Mouse (Mus musculus) embryonic facial prominence, embryonic 13.5 days (tissue): ENCODE results near the gene Wt1. TPM values are rescaled to one million over a fixed set of nuclear protein-coding genes. Genes with fewer than 3 reads are reported as not detected.

Experiments
- polyA plus RNA-seq: library from polyadenylated mRNA; unstranded; fragments of >200 nt; fragmentation: Nextera tagmentation; extraction: Ambion mirVana; gene quantifications from 2 replicates; pipeline ENCODE4 v1.2.1, GENCODE M21; 2015

Gene Wt1
- polyA plus RNA-seq, 1 experiment from 2014 or later: 0.24 TPM

Other genes starting within 250 kb of the Wt1 start
- gene Eif3m, start 109.4 kb upstream of the Wt1 start, polyA plus RNA-seq: 270 and 278 TPM in 2 replicates
- not detected in 2 replicates for gene Gm11060, start 34.5 kb upstream of the Wt1 start, polyA plus RNA-seq
- 0.21 TPM in 1 of 2 replicates, not detected in the other for gene Them7, start 97.8 kb downstream of the Wt1 start, polyA plus RNA-seq